Mouse (Mus musculus) kidney, adult 2 months (tissue): Measurements from ENCODE around the gene Ccdc188. TPM values are rescaled to one million over a fixed set of nuclear protein-coding genes. Genes with fewer than 3 reads are reported as not detected.

Experiments used
- DNase-seq: peaks from one replicate; pipeline ENCODE4 v3.0.0; 2021
- H3K27ac ChIP-seq: fragments of 200-500 bp; 2 replicates; pipeline ENCODE4 v1.5.1; 2012; ENCODE audit warnings: low read depth, low read length, control low read depth, inconsistent platforms; ENCODE audit not compliant: insufficient read depth
- H3K27me3 ChIP-seq: fragments of 200-500 bp; replicated peaks from 2 replicates; pipeline ENCODE4 v1.6.1; 2012; ENCODE audit warnings: mild to moderate bottlenecking, moderate library complexity, low read length, inconsistent platforms; ENCODE audit not compliant: control insufficient read depth, insufficient read depth
- H3K36me3 ChIP-seq: fragments of 200-500 bp; 2 replicates; pipeline ENCODE4 v1.6.1; 2012; ENCODE audit warnings: mild to moderate bottlenecking, moderate library complexity, low read length, inconsistent platforms; ENCODE audit not compliant: control insufficient read depth, insufficient read depth
- H3K4me1 ChIP-seq: fragments of 200-500 bp; 2 replicates; pipeline ENCODE4 v1.6.1; 2011; ENCODE audit warnings: low read length; ENCODE audit not compliant: control insufficient read depth, insufficient read depth
- H3K4me3 ChIP-seq: fragments of 200-500 bp; 2 replicates; pipeline ENCODE4 v1.5.1; 2011; ENCODE audit warnings: mild to moderate bottlenecking, low read depth, low read length, control low read depth; ENCODE audit not compliant: insufficient read depth
- CTCF ChIP-seq: fragments of 200-500 bp; conservative IDR thresholded peaks from 2 replicates; pipeline ENCODE4 v1.5.1; 2011; ENCODE audit warnings: low read depth, mild to moderate bottlenecking, control low read depth, low read length, moderate library complexity, mixed read lengths; ENCODE audit not compliant: insufficient read depth, insufficient read length
- POLR2A ChIP-seq: fragments of 200-500 bp; IDR thresholded peaks from one replicate; pipeline ENCODE4 v1.6.1; 2011; ENCODE audit warnings: low read depth, low read length, control low read depth
- WGBS: fragments of 180-500 bp; shearing (Covaris S2); methylation state at CpG from one replicate; pipeline ENCODE4 v1.1.7; 2018; 5-methylcytosine and 5-hydroxymethylcytosine counted together
- polyA plus RNA-seq: library from polyadenylated mRNA; depleted of rRNA; stranded (reverse); fragments of >200 nt; gene quantifications from 2 replicates; pipeline ENCODE4 v1.2.3, GENCODE M21; 2012

Ccdc188 gene
- polyA plus RNA-seq, 1 experiment = not detected

GRCm38 (mm10) chr16:18235389-18236065 is 17.8 kb downstream of the Ccdc188 start:
- DNase-seq = peak; percentile 77
- Histone ChIP-seq H3K36me3 (no peaks in the 10 kb centered on the region; the same call in 1 of the 2 replicates), H3K4me3 (peak overlapping the region; percentile 77), H3K27ac (peak overlapping the region; percentile 79), H3K27me3 (no peaks in the 10 kb centered on the region), H3K4me1 (peaks cover 8% of the 10 kb centered on the region; the same call in 1 of the 2 replicates)
- no peak for TF ChIP-seq POLR2A
- no peak for TF ChIP-seq CTCF
- 5% methylated on average over 19 of the region's 19 CpGs for WGBS

GRCm38 (mm10) chr16:18236676-18237501 is 19.2 kb downstream of the Ccdc188 start:
- Histone ChIP-seq H3K27ac (no peak overlapping the region), H3K27me3 (no peaks in the 10 kb centered on the region), H3K4me1 (peaks cover 8% of the 10 kb centered on the region; the same call in 1 of the 2 replicates), H3K4me3 (no peak overlapping the region), H3K36me3 (no peaks in the 10 kb centered on the region; the same call in 1 of the 2 replicates)
- TF ChIP-seq CTCF (no peak), POLR2A (no peak)
- DNase-seq = no peak
- 77% methylated on average over 7 of the region's 7 CpGs for WGBS

DNA sequence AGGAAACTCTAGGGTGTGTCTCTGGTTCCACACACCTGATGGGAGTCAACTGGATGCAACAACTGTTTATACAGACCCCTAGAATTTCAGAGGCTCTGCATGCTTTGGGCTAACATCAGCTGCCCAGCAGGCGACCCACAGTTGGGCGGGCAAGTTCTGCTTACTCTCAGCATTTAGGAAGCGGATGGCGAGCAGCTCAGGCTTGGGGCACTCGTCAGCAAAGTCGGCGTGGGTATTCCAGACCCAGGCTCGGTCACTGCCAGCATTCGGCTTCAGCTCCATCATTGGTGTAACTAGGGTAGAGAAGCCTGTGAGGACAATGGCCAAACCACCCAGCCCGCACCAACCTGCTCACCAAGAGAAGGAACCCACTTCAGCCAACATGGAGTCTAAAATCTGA is 23.9 kb downstream of the Ccdc188 start:
- H3K4me1 ChIP-seq = no peaks in the 10 kb centered on the region
- TF ChIP-seq POLR2A = no peak
- TF ChIP-seq CTCF = no peak
- no peaks in the 10 kb centered on the region for H3K27me3 ChIP-seq
- no peaks in the 10 kb centered on the region; the same call in 1 of the 2 replicates for H3K36me3 ChIP-seq
- no peak for DNase-seq
- no peak overlapping the region for H3K4me3 ChIP-seq
- 92% methylated on average over 10 of the region's 10 CpGs for WGBS
- H3K27ac ChIP-seq = no peak overlapping the region

GRCm38 (mm10) chr16:18247521-18248399 is 30.1 kb downstream of the Ccdc188 start:
- DNase-seq = peak; percentile 16
- Histone ChIP-seq H3K36me3 (no peaks in the 10 kb centered on the region; the same call in 1 of the 2 replicates), H3K4me3 (peak overlapping the region; percentile 91), H3K27me3 (no peaks in the 10 kb centered on the region), H3K27ac (0 out of 2 replicates have a peak overlapping the region, but pooled peaks have one; percentile 1), H3K4me1 (peaks cover 5% of the 10 kb centered on the region)
- under 1% methylated on average over 33 of the region's 33 CpGs for WGBS
- TF ChIP-seq CTCF (no peak), POLR2A (no peak)

DNA sequence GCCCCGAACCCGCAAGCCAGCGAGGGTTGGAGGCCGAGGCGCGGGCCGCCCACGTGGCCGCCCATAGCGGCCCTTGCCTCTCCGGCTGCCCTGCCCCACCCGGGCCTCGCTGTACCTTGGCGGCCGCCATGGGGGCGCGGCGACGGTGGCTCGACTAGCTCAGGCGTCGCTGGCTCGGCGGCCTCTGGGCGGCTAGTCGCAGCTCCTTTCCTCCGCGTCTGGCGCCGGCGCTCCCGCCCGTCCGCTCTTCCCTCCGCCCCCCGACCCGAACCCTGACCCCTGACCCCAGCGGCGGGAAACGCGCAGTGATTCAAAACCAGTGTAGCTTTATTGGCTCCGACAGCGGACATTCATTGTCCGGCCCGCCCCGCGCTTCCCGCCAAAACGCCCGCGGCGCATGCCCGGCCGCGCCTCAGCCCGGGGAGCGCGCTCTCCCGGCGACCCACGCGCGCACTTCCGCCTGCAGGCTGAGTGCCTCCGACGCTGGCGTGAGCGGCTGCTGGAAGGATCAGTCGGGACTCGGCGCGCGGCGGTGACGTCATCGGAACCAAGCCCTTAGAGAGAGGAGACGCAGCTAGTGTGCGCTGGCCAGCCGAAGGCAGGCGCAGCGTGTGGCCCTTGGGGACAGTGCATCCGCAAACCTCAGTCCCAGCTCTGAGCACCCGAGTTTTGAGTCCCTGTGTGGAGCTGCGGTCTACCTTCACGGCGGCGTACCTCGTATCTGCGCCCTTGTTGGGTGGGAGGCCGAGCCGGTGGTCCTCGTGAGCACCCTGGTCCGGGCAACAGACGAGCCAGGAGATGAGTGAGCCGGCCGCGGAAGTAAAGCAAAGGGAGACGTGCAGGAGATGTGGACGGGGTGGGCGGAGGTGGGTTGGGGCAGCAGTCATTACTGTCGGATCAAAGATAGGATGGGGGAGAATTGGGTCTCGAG is 31.0 kb downstream of the Ccdc188 start, which contains the start of the genes Trmt2a and Ranbp1:
Gene Trmt2a (plus strand): TSS at position 247 of the 931 bp plus-strand sequence.
Gene Ranbp1 (minus strand): TSS at position 300 of the 931 bp plus-strand sequence.
- Histone ChIP-seq H3K4me1 (peaks cover 5% of the 10 kb centered on the region), H3K4me3 (peak within 1 kb of the TSS; percentile 91), H3K27ac (peak within 1 kb of the TSS; percentile 67), H3K27me3 (no peaks in the 10 kb centered on the region), H3K36me3 (no peaks in the 10 kb centered on the region; the same call in 1 of the 2 replicates)
- DNase-seq = peak; percentile 99
- under 1% methylated on average over 101 of the region's 102 CpGs for WGBS
- TF ChIP-seq POLR2A (peak; percentile 95), CTCF (no peak)
